Mouse (Mus musculus) inflammation-experienced regulatory T-cells, adult 6 months (primary cell): ENCODE results near the gene Ivl. TPM values are rescaled to one million over a fixed set of nuclear protein-coding genes. Genes with fewer than 3 reads are reported as not detected.

Source experiments
- ATAC-seq: one replicate; pipeline ENCODE4 v1.8.0; 2017
- polyA plus RNA-seq, 3 experiments: library from polyadenylated mRNA; unstranded; fragments of 100-300 nt; shearing (Covaris generic); gene quantifications; one replicate each; pipeline ENCODE4 v1.2.1; 2017

Ivl gene
- polyA plus RNA-seq, result not detected

DNA sequence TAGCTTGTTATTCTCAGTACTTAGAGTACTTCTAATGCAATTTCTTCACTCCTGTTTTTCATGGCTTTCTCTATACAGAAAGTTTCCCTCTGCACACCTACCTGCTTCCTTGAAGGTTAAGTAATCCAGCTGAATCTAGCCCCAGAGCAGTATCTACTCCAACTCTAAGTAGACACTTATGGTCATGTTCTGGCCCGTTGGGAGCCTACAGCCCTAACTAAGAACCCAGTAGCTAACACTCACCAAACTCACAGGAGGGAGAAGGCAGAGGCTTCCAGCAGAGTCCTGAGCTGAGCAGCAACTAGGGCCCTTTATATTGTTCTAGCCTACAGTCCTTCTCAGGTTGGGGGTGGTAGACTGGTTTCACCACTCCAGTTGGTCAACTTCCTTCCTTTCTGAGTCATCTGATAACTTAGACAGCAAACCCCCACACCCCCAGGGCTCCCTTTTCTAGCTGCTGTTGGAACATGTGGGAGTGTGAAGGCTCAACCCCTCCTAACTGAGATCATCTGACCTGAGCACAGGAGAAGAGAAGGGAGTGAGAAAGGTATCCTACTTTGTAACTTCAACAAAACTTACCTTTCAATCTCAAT is at the start of gene Ivl:
TSS of gene Ivl (minus strand) at position 287 of the 593 bp plus-strand sequence.
- no peak for ATAC-seq

DNA sequence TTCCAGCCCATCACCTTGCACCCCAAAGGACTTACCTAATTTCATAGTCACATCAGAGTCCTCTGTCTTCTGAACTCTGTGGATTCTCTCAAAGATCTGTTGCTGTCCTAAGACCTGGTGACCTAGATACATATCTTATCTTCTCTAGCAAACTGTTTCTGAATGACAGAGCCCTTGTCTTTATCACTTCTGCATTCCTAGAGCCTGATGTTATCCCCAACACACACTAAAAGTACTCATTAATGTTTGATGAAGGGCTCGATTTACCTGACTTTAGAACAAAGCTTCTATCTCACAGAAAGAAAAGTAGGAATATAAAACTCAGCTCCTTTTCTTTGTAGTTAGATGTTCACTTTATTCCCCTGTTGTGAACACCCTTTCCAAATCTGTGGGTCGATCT is 48.0 kb upstream of the Ivl start, which contains the start of gene Lce6a:
TSS of gene Lce6a (minus strand) at position 101 of the 400 bp plus-strand sequence.
- no peak for ATAC-seq

DNA sequence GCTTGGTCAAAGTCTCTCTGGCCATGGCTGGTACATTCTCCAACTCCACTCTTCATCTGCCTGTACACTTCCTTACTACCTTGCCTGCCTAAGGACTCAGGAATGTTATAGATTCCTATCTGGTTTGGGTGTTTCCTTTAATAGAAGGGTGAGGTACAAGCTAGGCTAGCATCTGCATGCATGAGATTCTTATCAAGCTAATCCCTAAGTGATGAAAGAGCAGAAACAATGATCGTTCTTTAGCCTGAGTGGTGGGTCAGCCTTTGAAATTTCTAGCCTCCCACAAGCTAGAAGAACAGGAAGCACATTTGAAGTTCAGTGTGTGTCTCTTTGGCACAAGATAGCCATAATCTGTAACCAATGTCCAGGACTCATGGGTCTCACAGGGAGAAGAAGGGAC is 36.3 kb upstream of the Ivl start:
- no peak for ATAC-seq

DNA sequence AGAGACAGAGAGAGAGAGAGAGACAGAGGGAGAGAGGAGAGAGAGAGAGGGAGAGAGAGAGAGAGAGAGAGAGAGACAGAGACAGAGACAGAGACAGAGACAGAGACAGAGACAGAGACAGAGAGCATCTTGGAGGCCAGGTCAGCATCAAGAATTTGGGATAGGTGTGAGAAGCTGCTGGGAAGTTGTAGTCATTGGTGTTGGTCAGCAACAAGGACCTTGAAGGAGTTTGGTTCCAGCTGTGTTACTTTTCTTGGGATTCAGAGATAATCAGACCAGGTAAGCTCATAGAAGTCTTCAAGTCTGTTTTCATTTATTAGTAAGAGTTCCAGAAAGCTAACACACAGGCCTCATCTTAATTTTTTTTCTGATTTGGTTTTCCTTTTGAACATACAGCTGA is 33.9 kb upstream of the Ivl start, which contains the start of gene 2210017I01Rik:
TSS of gene 2210017I01Rik (minus strand) at position 101 of the 400 bp plus-strand sequence.
- ATAC-seq, result no peak

DNA sequence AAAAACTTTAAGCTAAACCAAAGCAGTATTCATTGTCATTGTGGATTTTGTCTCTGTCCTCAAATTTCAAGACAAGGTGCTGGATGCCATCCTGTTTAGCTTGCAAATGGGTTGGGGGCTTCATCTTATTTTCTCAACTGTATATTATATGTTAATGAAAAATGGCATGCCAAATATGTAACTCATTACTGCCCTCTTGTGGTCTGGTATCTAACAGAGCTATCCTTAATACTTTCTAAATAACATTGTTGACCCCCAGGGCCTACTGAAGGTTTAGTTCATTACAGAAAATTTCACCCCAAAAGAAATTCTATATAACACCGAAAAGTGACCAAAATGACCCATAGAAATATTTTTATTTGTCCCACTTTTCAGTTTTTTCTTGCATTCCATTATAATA is 28.6 kb upstream of the Ivl start:
- ATAC-seq, result no peak

DNA sequence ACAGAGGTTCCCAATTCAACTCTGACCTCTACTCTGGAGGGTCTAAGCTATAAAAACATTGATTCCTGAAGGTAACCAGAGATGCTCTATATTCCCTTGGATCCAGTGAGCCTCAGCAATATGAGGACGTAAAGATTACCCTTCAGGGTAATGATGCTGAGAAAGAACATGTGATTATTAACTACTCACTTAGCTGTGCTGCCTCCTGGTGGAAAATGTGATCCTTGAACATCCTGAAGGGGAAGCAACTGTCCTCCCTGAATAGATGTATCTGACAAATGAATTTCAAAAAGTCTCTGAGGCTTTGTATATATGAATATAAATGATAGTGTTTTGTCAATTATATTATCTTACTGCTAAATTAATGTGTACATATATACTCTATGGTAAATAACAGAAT is 26.9 kb upstream of the Ivl start:
- ATAC-seq, result no peak

DNA sequence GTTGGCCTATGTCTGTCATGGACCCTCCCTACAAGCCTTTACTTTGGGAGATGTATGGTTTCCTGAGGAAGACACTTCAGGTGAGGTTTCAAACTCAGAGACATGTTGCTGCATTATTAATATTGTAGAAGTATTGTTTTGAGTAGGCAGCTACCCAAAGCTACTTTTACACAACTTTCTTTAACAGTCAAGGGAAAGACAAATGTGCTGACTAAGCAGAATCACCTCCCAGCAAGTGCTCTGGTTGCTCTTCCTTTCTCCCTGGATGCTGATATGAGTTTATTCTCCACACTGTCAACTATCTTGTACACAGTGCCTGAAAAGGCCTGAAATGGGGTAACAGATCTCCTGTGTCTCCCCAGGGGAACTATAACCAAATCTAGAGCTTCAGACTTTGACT is 26.4 kb upstream of the Ivl start:
- no peak for ATAC-seq

DNA sequence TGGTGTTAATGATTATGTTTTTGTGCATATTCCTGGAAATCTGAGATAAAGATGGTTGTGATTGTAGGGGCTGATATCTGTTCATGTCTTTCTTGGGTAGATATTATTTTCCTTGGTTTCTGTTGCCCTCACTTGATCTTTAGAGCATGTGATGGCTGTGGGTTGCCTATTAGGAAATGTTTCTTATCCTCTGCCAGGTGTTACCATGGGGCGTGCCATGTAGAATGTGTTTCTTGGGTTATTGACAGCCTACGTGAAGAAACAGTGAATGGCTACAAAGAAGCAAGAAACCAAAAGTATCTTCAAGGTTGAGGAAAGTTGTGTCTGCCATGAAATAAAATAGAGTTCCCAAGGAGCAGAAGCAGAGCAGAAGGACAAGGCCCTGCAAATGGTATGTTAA is 24.9 kb upstream of the Ivl start:
- ATAC-seq, result no peak

DNA sequence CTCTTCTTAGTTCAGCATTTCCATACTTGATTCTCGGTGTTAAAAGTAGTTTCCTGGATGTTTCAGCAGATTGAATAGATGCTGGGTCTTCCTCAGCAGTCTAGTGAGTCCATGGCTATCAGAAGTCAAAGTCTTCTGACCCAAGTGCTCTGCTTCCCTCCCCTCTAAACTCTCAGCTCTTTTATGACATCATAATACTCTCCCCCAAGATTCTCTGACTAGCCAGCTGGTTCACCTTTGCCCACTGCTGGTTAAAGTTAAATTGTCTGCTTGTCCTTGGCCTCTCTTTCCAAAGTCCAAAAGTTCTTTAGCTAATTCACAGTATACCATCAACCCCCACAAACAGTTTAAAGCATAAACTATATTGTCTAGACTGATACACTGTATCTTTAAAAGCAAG is 15.3 kb upstream of the Ivl start, which contains the start of gene Smcp:
TSS of gene Smcp (minus strand) at position 140 of the 400 bp plus-strand sequence.
- ATAC-seq, result no peak

DNA sequence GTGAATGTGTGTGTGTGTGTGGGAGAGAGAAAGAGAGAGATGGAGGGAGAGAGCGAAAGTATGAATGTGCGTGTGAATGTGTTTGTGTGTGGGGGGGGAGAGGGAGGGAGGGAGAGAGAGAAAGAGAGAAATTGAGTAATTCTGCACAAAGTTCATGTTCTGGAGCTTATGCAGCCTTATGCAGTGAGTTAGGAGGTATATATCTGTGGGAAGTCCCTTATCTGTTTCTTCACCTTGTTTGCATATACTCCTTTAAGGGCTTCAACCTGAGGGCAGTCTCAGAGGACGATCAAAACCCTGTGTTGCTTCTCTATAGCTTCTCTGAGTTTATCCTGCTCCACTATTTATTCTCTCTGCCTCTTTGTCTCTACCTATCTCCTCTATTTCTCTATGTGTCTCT is 13.7 kb upstream of the Ivl start:
- ATAC-seq, result no peak

DNA sequence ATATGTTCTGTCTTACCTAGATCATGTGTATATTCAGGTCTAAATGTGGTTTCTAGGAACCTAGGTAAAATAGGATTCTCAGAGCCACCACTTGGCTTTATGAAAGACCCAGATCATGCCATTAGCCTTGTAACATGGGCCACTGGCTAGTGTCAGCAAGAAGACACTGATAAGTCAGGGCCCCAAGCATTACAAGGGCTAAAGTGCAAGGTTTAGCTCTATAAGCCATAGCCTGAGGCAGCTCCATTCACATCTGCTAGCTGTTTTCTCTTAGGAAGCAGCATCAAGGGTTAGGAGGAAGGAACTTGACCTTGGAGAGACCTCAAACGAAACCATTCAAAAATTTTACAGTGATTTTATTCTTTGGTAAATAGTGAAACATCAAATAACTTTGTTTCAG is 11.5 kb upstream of the Ivl start:
- ATAC-seq, result no peak

DNA sequence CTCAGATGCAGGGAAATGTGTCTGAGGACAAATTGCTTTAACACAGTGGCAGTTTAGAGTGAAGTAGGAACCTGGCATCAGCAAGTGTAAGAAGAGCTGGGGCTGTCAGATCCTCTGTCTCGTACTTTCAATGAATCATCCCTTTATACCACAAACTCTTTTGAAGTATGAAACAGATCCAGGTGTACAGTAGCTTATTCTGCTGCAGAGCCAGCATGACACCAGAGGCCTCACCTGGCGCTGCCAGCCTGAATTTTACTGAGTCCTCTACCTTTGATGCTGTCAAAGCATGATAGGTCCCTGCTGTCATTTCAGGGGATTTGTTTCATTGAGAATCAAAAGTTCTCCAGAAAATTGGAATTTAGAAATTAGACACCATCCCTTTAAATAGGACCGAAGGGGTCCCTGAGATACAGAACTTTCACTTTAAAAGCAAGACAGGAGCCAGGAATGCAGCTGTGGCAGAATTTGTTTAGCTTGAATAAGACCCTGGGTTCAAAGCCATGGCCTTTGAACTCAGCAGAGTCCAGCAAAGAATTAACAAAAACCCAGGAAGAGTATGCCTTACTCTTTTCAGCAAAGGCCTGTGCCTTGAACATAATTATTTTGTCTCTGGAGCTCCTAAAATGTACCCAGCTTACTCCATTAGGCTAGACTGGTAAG is 9.8 kb upstream of the Ivl start:
- ATAC-seq, result no peak

DNA sequence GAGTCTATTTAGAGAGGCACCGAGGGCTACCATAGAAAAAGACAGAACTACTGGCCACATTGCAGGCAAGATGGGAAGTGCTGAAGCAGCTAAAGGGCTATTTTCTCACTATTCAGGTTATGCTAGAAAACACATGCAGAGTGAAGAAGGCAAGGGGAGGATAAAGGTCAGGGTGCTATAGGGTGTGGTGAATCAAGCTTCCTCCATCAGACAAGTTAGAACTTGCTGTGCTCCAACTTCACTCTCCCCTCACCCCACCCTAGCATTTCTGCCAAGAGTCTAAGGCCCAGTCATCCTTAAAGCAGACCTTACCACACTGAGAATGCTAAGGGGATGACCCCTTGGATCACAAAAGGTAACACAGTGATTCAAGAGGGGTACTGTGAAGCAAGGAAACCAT is 6.0 kb upstream of the Ivl start:
- no peak for ATAC-seq

DNA sequence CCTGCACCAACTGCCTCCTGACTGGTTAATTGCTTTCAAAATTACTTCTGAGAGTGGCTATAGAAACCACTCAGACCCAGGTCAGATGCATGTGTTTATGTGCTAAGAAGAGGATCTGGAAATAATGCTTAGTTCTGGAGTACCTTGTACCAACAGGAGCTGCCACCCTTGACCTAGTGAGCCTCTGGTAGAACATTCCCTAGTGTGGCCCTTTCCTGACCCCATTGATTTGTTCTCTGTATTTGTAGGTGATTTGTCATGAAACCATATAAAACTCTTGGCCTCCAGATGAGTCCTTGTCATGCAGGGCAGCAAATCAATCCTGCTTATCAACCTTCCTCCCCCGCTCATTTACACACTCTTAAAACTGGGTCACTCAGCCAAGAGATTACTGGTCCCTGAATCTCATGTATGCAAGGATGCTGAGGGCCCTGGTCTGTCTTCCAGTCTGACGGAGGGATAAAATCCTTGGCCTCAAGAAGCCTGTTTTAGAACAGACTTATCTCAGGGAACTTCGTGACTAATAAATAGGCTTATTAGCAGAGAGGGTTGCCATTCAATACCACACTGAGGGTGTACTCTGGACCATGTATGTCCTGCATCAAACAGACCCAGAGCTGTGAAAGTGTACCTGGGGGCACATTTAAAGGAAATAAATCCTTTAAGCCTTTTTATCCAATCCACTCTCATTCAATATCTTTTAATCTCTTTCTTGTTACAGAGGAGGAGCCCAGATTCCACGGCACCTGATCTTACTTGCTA is 5.3 kb upstream of the Ivl start:
- no peak for ATAC-seq

DNA sequence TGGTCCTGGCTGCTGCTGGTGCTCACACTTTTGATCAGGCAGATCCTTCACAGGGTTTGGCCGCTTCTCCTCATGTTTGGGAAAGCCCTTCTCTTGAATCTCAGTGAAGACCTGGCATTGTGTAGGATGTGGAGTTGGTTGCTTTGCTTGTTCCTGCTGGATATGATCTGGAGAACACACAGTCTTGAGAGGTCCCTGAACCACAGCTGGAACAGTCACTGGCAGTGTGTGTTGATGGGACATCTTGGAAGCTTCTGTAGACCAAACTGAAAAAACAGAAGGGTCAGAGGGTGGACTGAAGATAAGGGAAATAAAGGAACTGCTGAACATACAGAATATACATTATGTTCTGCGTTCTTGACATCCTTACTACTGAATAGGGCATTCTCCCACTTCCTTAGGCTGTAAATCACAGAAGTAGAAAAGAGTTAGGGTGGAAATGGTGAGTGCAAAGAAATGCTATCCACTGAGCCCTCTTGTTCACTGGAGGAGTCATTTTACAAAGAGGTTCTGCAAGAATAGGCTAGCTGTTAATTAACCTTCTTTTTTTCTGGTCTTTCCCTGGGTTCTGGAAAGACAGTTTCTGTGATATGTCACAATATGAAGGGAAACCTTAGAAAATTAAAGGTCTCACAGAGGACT is 900 bp downstream of the Ivl start:
- no peak for ATAC-seq

DNA sequence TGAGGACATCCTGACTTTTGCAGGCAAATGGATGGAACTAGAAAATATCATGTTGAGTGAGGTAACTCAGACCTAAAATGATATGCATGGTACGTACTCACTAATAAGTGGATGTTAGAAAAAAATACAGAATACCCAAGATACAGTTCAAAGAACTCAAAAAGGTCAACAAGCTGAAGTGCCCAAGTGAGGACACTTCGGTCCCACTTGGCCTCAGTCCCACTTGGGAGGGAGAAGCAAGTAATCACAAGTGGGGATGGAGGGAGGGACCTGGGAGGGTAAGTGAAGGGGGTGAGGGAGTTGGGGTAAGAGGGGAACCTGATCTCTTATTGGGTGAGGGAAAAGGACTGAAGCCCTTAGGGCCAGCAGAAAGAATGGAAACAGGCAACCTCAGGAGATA is 4.8 kb downstream of the Ivl start:
- ATAC-seq, result no peak

DNA sequence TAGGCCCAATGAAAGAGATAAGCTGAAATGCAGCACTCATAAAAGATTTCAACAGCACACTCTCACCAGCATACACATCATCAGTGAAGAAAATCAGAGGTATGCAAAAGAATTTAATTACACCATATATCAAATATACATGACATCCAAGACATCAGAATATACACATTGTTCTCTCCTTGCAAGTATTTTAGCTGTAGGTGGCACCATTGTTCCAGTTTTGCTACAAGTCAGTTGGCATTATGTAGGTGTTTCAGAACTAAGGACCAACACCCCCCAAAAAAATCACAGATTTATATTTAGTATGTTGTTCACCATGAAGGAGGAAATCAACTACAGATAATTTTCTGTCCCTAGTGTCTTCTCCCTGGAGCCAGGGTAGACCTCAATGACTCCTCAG is 8.1 kb downstream of the Ivl start:
- no peak for ATAC-seq

DNA sequence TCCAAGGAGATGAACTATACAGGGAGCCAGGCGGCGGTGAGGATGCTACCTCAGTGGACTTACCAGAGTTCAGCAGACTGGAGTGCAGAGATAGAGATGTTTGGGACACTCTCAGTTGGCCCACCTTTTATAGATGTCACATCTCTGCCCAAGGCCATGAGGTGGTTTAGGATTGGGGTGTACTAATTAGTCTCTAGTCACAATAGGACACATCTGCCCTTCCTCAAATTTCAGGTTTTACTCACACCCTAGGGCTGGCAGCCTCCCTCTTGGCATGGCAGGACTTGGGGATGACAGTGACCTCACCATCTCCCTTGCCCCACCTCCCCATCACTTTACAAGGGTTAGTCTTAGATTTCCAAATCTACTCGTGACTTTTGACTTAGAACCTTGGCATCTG is 39.1 kb downstream of the Ivl start, which contains the start of gene 2310046K23Rik:
TSS of gene 2310046K23Rik (minus strand) at position 101 of the 400 bp plus-strand sequence.
- no peak for ATAC-seq

Other genes starting within 250 kb of the Ivl start
- not detected for gene Sprr2d, start 234.6 kb downstream of the Ivl start, polyA plus RNA-seq
- not detected for gene Sprr2e, start 221.6 kb downstream of the Ivl start, polyA plus RNA-seq
- not detected for gene Sprr2f, start 208.5 kb downstream of the Ivl start, polyA plus RNA-seq
- not detected for gene Sprr2h, start 188.1 kb downstream of the Ivl start, polyA plus RNA-seq
- gene Sprr2i, start 165.7 kb downstream of the Ivl start, polyA plus RNA-seq, result not detected
- not detected for gene Sprr2j-ps, start 155.7 kb downstream of the Ivl start, polyA plus RNA-seq
- 10 to 100 TPM in 1 of 3 experiments, 1 to 10 TPM in 2; 4.2 to 11.0 (median 7.7) TPM for gene Gm9774, start 144.3 kb downstream of the Ivl start, polyA plus RNA-seq
- not detected for gene Sprr2k, start 141.2 kb downstream of the Ivl start, polyA plus RNA-seq
- gene Sprr1b, start 134.9 kb downstream of the Ivl start, polyA plus RNA-seq, result not detected
- not detected for gene Sprr3, start 115.0 kb downstream of the Ivl start, polyA plus RNA-seq
- gene Sprr1a, start 87.8 kb downstream of the Ivl start, polyA plus RNA-seq, result not detected
- gene Sprr4, start 73.2 kb downstream of the Ivl start, polyA plus RNA-seq, result not detected
- not detected for gene 2310046K23Rik, start 39.2 kb downstream of the Ivl start, polyA plus RNA-seq
- not detected for gene Smcp, start 15.3 kb upstream of the Ivl start, polyA plus RNA-seq
- gene 2210017I01Rik, start 33.8 kb upstream of the Ivl start, polyA plus RNA-seq, result not detected
- gene Lce6a, start 47.9 kb upstream of the Ivl start, polyA plus RNA-seq, result not detected
- not detected for gene Lce1a1, start 74.6 kb upstream of the Ivl start, polyA plus RNA-seq
- not detected for gene Lce1b, start 83.2 kb upstream of the Ivl start, polyA plus RNA-seq
- gene Lce1a2, start 96.6 kb upstream of the Ivl start, polyA plus RNA-seq, result not detected
- gene Lce1c, start 105.5 kb upstream of the Ivl start, polyA plus RNA-seq, result not detected
- gene Lce1d, start 113.5 kb upstream of the Ivl start, polyA plus RNA-seq, result not detected
- not detected for gene Lce1e, start 135.3 kb upstream of the Ivl start, polyA plus RNA-seq
- not detected for gene Lce1f, start 146.6 kb upstream of the Ivl start, polyA plus RNA-seq
- gene Gm38119, start 165.4 kb upstream of the Ivl start, polyA plus RNA-seq, result not detected
- gene Lce1g, start 178.6 kb upstream of the Ivl start, polyA plus RNA-seq, result not detected
- not detected for gene Lce1h, start 191.3 kb upstream of the Ivl start, polyA plus RNA-seq
- not detected for gene Lce1i, start 205.2 kb upstream of the Ivl start, polyA plus RNA-seq
- not detected for gene Lce1j, start 216.8 kb upstream of the Ivl start, polyA plus RNA-seq
- not detected for gene Lce1k, start 234.2 kb upstream of the Ivl start, polyA plus RNA-seq